Mouse (Mus musculus) heart, postnatal 36 days (tissue): ENCODE data around the gene Racgap1. TPM values are rescaled to one million over a fixed set of nuclear protein-coding genes. Genes with fewer than 3 reads are reported as not detected.

Source experiments
- DNase-seq, 2 experiments: peaks; one replicate each; pipeline ENCODE4 v3.0.0; 2021 to 2022
- intact Hi-C: fragments of 180-260 bp; cut with DNase I; formaldehyde crosslinking; loops from one replicate; pipeline ENCODE4 v1.15.1; 2025
- total RNA-seq, 2 experiments: library from RNA; stranded (reverse); gene quantifications; 2 replicates each; pipeline ENCODE4 v1.2.3; 2021

Gene Racgap1
- total RNA-seq, 2 experiments from 2014 or later = 2.1 to 2.2 TPM

DNA sequence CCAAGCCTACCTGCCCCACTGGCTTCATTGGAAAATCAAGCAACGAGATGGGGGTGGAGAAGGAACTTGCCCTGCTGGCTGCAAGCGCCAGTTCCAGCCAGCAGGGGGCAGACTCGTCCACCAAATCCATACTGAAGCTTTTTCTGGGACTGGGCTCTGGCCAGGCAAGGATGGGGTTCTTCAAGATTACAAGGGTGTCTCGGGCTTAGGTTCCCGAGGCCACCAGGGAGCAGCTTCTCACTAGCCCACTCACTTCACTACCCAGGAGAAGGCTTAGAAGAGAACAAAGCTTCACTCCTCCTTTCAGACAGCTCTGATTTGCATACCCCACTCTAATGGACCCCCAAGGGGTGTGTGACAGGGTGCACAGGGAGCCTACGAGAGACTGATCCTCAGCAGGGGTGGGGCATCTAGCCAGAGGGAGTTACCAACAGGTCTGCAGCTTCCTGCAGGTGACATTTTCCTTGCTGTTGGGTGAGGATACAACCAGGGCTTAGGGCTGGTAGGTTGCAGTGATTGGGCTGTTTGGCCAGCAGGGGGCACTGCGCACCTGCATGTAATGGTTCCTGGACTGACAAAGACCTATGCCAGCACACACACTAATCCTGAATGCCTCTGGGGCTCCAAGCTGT is 55.3 kb downstream of the Racgap1 start:
- DNase-seq = peak; percentile 82
- intact Hi-C loops = loop anchor here (1.0 to 2.0 kb wide), 5 partner anchors 73 to 313 kb away; no protein-coding TSS in a partner anchor

DNA sequence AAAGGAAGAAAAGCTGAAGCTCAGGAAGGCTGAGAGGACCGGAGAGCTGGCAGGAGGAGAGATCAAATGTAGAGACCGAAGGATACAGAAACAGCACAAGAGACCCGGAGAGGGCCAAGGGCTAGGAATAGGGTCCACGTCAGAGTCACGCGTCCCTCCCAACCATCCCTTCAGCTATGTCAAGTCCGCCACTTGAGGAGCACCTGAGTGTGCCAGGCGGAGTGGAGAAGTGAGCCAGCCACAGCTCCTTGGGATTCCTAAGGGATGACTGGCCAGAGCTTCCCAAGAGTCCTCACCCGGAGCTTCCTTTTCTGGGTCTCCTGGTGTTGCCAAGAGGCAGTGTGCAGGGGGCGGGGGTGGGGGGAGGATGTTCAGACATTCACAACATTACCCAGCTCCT is 56.5 kb downstream of the Racgap1 start:
- intact Hi-C loops = no loop called here
- no peak for DNase-seq

- intact Hi-C loops = no loop called here
- no peak for DNase-seq
Measured at GRCm38 (mm10) chr15:99592877-99593276, 58.6 kb downstream of the Racgap1 start.

- no peak for DNase-seq
- intact Hi-C loops = no loop called here
Measured at GRCm38 (mm10) chr15:99592177-99592576, 59.3 kb downstream of the Racgap1 start.

GRCm38 (mm10) chr15:99590429-99591084 is 60.9 kb downstream of the Racgap1 start, which contains the start of gene Aqp5:
Aqp5 (plus strand) TSS chr15:99590782.
- intact Hi-C loops = no loop called here

GRCm38 (mm10) chr15:99589704-99590103 is 61.8 kb downstream of the Racgap1 start:
- intact Hi-C loops = no loop called here
- no peak for DNase-seq

More at GRCm38 (mm10) chr15:99590429-99591084, 60.9 kb downstream of the Racgap1 start, which contains the start of gene Aqp5:
- no peak for DNase-seq

DNA sequence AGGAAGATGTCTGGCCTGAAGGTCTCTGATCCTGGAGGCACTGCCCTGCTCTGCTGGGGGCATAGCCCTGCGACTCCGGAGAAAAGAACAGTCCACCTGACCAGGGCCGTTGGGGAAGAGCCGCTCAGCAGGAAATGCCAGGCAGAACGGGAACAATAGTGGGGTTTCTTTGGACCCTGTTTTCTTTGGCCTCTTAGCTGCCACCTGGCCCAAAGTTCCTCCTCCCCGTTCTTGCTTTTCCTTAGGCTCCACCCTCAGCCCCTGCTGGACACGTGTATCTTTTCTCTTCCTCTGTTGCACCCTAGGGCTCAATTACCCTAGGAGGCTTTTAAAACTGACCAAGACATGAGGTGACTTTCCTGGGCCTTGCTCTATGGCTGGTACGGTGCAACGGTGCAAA is 62.2 kb downstream of the Racgap1 start:
- intact Hi-C loops = no loop called here
- DNase-seq = no peak

DNA sequence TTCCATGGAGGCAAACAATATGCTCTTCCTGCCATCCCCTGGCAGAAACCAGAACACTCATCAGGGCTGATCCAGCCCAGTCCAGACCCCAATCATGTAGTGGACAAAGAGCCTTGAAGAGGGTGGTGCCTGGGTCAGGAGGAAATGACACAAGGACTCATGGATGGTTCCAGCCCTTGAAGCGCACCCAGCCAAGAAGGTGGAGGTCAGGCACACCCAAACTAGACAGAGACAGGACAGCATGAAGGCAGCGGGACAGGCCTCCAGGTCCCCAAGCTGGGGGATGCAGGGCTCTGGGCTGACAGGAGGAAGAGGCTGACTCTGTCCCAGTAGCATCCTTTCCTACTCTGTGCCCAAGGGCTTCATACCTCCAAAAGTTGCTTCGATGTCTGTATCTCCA is 64.9 kb downstream of the Racgap1 start:
- no peak for DNase-seq
- intact Hi-C loops = no loop called here

- intact Hi-C loops = no loop called here
- DNase-seq = no peak
Measured at GRCm38 (mm10) chr15:99585741-99586140, 65.7 kb downstream of the Racgap1 start.

DNA sequence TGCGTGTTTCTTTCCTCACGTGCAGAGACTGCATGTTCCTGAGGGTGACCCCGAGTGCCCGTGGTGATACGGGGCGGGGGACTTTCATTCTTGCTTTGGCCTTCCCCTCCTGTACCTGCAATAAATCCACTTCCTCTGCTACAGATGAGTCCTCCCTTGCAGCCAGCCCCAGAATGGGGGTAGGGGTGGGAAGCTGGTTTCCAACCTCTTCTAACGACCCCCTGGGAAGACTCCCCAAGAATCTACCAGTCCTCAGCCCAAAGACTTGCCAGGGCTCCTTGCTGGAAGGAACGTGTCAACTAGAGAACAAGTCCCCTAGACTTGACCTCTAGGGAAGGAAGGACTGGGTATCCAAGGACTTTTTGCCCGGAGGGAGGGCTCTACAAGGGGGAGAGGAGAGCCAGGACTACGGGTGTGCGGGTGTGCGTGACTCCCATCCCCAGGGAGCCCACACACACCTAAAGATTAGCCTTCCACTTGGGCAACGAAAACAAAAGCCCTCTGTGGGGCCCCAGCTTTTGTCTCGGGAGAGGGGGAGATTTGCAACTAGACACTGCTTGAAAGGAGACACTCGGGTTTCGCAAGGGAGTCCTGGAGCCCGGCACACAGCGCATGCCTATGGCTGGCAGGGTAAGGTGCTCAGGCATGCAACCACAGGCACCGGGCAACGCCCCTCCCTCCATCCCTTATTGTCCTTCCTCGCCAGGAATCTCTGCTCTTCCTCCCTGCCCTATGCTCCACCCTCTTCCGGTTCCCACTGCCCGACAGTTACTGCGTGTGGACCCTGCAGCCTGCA is 66.9 kb downstream of the Racgap1 start:
- no peak for DNase-seq
- intact Hi-C loops = no loop called here

- DNase-seq = peak; percentile 35 to 38
- intact Hi-C loops = no loop called here
Measured at GRCm38 (mm10) chr15:99583463-99584344, 67.8 kb downstream of the Racgap1 start.

GRCm38 (mm10) chr15:99578802-99579485 is 72.5 kb downstream of the Racgap1 start, which contains the start of gene Aqp2:
Aqp2 (plus strand) TSS chr15:99579055.
- intact Hi-C loops = no loop called here
- peak in 1 of 2 experiments; percentile 10 for DNase-seq

Other genes with a start within 250 kb of the Racgap1 start
- 1 to 10 TPM; 6.9 to 8.8 TPM for gene Nckap5l, start 193.9 kb downstream of the Racgap1 start, total RNA-seq
- gene Bcdin3d, start 176.9 kb downstream of the Racgap1 start, total RNA-seq = 1 to 10 TPM; 3.2 to 3.4 TPM
- under 1 TPM; 0.31 to 0.33 TPM for gene Faim2, start 123.5 kb downstream of the Racgap1 start, total RNA-seq
- not detected for gene Aqp2, start 72.6 kb downstream of the Racgap1 start, total RNA-seq
- not detected for gene Aqp5, start 60.9 kb downstream of the Racgap1 start, total RNA-seq
- not detected for gene Aqp6, start 50.3 kb downstream of the Racgap1 start, total RNA-seq
- under 1 TPM; 0.22 to 0.35 TPM for gene Asic1, start 18.7 kb upstream of the Racgap1 start, total RNA-seq
- gene Smarcd1, start 50.5 kb upstream of the Racgap1 start, total RNA-seq = 10 to 100 TPM; 18.7 to 22.1 TPM
- gene Gm17349, start 53.8 kb upstream of the Racgap1 start, total RNA-seq = 1 to 10 TPM; 1.8 to 2.4 TPM
- gene Gpd1, start 65.9 kb upstream of the Racgap1 start, total RNA-seq = 10 to 100 TPM; 61.0 to 62.5 TPM
- 100 to 1,000 TPM; 218 to 222 TPM for gene Cox14, start 74.0 kb upstream of the Racgap1 start, total RNA-seq
- gene Cers5, start 121.2 kb upstream of the Racgap1 start, total RNA-seq = 10 to 100 TPM; 17.6 to 18.0 TPM
- gene Lima1, start 223.8 kb upstream of the Racgap1 start, total RNA-seq = 10 to 100 TPM; 19.9 to 21.0 TPM